Mouse (Mus musculus) bone marrow macrophage, adult 2 months (primary cell): ENCODE results near the gene Atg5. TPM values are rescaled to one million over a fixed set of nuclear protein-coding genes. Genes with fewer than 3 reads are reported as not detected.
"Not testable (repeated sequence)": the region's sequence is repeated elsewhere in the genome, so short reads cannot be mapped to it uniquely, and the experiment has no call there.

Source experiments
- H3K27ac ChIP-seq: 2 replicates; pipeline ENCODE4 v1.5.1; 2012; ENCODE audit warnings: low read depth, low read length; ENCODE audit not compliant: insufficient read depth
- H3K4me1 ChIP-seq: 2 replicates; pipeline ENCODE4 v1.6.1; 2012; ENCODE audit warnings: low read length; ENCODE audit not compliant: control insufficient read depth, insufficient read depth
- H3K4me3 ChIP-seq: 2 replicates; pipeline ENCODE4 v1.5.1; 2012; ENCODE audit warnings: mild to moderate bottlenecking, low read length, moderate library complexity; ENCODE audit not compliant: insufficient read depth
- CTCF ChIP-seq: IDR thresholded peaks from 2 replicates; pipeline ENCODE4 v1.5.1; 2012; ENCODE audit warnings: low read depth, mild to moderate bottlenecking, low read length, moderate library complexity
- POLR2A ChIP-seq: IDR thresholded peaks from 2 replicates; pipeline ENCODE4 v1.6.1; 2012; ENCODE audit warnings: mild to moderate bottlenecking, low read depth, low read length, borderline replicate concordance
- polyA plus RNA-seq: library from polyadenylated mRNA; stranded (reverse); fragments of >200 nt; gene quantifications from 2 replicates; pipeline ENCODE4 v1.2.4, GENCODE M21; 2012; ENCODE audit not compliant: missing spikeins, insufficient read depth, insufficient read length

Gene Atg5
- polyA plus RNA-seq, 1 experiment = 42.7 TPM

GRCm38 (mm10) chr10:44330717-44331116, 62.6 kb downstream of the Atg5 start:
- Histone ChIP-seq H3K4me3 (no peak overlapping the region), H3K4me1 (peaks cover 11% of the 10 kb centered on the region), H3K27ac (no peak overlapping the region)
- TF ChIP-seq POLR2A = no peak
- TF ChIP-seq CTCF = no peak

DNA sequence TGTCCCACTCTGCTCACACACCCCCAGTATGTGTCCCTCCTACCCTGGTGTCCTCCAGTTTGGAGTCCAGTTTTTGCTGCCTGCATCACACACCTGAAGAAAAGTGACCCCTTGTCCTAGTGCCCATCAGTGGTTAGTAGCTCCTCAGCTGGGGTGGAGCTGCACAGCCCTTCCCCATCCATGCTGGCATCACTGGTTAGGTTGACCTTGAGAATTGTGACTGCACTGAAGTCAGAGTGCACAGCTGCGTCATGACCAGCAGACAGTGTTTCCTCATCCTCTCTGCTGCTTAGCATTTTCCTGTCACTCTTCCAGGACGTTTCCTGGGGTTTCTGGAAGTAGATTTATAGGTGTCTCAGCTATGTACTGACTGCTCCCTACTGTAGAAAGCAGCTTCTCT, 63.3 kb downstream of the Atg5 start:
- H3K27ac ChIP-seq = no peak overlapping the region
- no peak for TF ChIP-seq CTCF
- TF ChIP-seq POLR2A = no peak
- no peak overlapping the region for H3K4me3 ChIP-seq
- peaks cover 5% of the 10 kb centered on the region for H3K4me1 ChIP-seq

DNA sequence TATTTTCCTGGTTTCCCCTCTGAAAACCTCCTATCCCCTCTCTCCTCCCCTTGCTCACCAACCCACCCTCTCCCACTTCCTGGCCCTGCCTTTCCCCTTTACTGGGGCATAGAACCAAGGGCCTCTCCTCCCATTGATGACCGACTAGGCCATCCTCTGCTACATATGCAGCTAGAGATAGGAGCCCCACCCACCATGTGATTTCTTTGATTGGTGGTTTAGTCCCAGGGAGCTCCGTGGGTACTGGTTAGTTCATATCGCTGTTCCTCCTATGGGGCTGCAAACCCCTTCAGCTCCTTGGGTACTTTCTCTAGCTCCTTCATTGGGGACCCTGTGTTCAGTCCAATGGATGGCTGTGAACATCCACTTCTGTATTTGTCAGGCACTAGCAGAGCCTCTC, 64.5 kb downstream of the Atg5 start:
- H3K27ac ChIP-seq, H3K4me3 ChIP-seq, H3K4me1 ChIP-seq: not testable (repeated sequence)

GRCm38 (mm10) chr10:44336641-44337382, 68.7 kb downstream of the Atg5 start:
- H3K27ac ChIP-seq, H3K4me3 ChIP-seq, H3K4me1 ChIP-seq: not testable (repeated sequence)

DNA sequence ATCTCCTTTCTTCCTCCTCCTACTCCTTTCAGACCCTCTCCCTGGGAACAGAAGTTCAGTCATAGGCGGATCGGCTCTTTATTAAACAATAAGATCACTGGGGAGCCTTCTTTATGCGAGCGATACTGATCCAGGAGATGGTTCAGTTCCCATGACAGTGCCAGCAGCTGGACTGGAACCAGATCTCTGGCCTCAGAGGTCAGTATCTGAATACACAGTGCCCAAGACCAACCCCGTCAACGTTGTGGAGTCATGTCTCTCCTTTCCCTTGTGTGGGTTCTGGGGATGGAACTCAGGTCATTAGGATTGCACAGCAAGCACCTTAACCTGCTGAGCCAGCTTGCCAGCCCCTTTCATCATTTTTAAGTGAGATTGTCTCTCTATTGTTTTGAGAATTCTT, 70.4 kb downstream of the Atg5 start:
- Histone ChIP-seq H3K4me1 (peaks cover 6% of the 10 kb centered on the region; the same call in 1 of the 2 replicates), H3K27ac (no peak overlapping the region), H3K4me3 (no peak overlapping the region)
- TF ChIP-seq CTCF (no peak), POLR2A (no peak)

DNA sequence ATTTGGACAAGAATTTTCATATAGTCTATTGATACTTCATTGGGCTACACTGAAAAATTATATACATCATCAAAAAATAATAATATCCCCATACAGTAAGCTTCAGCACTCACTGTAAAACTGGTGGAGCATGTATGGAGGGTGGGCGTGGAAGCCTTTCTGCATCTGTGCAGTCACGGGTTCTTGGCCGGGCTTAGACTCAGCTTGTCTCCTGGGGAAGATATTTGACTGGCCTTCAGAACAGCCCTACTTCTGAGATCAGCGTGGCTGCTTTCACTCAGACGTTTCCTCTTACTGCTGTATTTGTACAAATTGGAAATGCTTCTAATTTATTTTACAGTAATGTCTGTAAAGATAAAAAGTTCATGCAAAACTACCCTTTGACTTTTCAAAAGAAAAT, 71.2 kb downstream of the Atg5 start:
- no peak overlapping the region for H3K27ac ChIP-seq
- H3K4me3 ChIP-seq = no peak overlapping the region
- H3K4me1 ChIP-seq = peaks cover 6% of the 10 kb centered on the region; the same call in 1 of the 2 replicates
- TF ChIP-seq POLR2A = no peak
- no peak for TF ChIP-seq CTCF

DNA sequence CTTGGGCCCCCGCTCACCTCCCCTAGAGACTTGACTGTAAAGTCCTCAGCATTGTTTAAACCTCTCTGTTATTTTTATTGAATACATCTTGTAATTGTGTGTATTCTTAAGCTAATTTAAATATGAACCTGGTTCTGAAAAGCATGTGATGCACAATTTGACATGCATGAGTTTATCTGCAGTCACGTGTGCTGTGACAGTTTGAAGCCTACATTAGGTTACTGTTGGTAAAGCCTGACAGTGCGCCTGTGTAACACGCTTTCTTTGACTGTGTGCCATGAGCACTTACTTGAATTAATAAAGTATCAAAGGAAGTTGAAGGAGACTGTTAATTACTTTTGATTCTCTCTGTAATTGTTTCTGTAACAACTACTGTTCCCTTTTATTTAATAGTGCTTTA, 72.8 kb downstream of the Atg5 start:
- Histone ChIP-seq H3K27ac (no peak overlapping the region), H3K4me3 (no peak overlapping the region), H3K4me1 (peaks cover 8% of the 10 kb centered on the region)
- no peak for TF ChIP-seq CTCF
- no peak for TF ChIP-seq POLR2A

DNA sequence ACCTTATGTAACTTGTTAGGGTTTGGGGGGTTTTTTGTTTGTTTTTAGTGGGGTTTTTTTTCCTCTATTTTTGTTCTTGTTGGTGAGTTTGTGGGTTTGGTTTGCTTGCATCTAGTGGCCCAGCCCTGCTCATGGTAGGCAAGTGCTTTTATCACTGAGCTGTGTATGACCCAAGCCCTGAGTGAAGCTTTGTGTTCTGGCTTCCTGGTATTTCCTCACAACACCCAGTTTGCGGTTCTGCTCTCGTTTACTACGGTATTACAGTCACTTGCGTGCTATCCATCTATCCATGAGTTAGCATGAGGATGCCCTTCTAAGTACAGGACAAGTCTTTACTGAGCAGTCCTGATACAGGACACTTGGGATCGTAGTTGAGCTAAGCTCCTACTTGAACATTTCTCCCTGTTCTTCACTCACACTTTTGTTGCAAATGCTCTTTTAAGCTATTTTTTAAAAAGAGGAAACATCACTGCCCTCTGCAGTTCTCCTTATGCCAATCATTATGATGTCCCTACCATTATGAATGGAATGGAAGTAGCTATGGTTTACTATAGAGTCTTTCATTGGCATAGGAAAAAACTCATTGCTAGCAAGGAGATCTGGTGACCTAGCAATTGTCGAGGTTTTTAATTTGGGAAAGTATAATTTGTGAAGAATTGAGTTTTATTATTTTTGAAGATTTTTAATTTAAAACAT, 73.8 kb downstream of the Atg5 start:
- H3K27ac ChIP-seq = no peak overlapping the region
- peaks cover 8% of the 10 kb centered on the region for H3K4me1 ChIP-seq
- no peak for TF ChIP-seq CTCF
- TF ChIP-seq POLR2A = no peak
- no peak overlapping the region for H3K4me3 ChIP-seq

DNA sequence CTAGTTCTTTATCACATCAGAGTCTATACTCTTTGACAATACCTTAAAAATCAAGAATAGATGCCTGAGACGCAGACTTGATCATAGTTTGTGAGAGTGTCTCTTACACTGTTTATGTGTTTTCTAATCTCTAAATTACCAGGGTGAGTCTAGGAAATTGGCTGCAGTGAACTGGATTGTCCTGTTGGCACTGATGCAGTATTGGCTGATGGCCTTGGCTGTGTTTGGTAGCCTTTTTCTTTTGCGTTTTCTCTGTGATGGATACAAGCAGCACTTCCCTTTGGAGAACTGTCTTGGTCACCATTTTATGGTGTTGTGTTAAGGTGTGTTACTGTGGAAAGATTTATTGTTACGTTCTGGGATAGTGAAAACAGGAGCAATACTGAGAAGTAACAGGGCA, 75.2 kb downstream of the Atg5 start:
- H3K27ac ChIP-seq = no peak overlapping the region
- TF ChIP-seq CTCF (no peak), POLR2A (no peak)
- no peak overlapping the region for H3K4me3 ChIP-seq
- peaks cover 8% of the 10 kb centered on the region for H3K4me1 ChIP-seq

GRCm38 (mm10) chr10:44347549-44348172, 79.5 kb downstream of the Atg5 start:
- TF ChIP-seq POLR2A (no peak), CTCF (no peak)
- H3K4me1 ChIP-seq = peaks cover 2% of the 10 kb centered on the region
- H3K27ac ChIP-seq = no peak overlapping the region
- H3K4me3 ChIP-seq = no peak overlapping the region
